Mouse (Mus musculus) bone marrow macrophage, adult 2 months (primary cell): ENCODE measurements around the gene Cox10.

Experiments
- CTCF ChIP-seq: IDR thresholded peaks from 2 replicates; pipeline ENCODE4 v1.5.1; 2012; ENCODE audit warnings: low read depth, mild to moderate bottlenecking, low read length, moderate library complexity
- POLR2A ChIP-seq: IDR thresholded peaks from 2 replicates; pipeline ENCODE4 v1.6.1; 2012; ENCODE audit warnings: mild to moderate bottlenecking, low read depth, low read length, borderline replicate concordance

GRCm38 (mm10) chr11:64089682-64090081, 10.4 kb upstream of the Cox10 start:
- TF ChIP-seq CTCF = no peak
- no peak for TF ChIP-seq POLR2A
